ENCODE assay signal across 8 mouse cellular contexts in the genomic region with DNA sequence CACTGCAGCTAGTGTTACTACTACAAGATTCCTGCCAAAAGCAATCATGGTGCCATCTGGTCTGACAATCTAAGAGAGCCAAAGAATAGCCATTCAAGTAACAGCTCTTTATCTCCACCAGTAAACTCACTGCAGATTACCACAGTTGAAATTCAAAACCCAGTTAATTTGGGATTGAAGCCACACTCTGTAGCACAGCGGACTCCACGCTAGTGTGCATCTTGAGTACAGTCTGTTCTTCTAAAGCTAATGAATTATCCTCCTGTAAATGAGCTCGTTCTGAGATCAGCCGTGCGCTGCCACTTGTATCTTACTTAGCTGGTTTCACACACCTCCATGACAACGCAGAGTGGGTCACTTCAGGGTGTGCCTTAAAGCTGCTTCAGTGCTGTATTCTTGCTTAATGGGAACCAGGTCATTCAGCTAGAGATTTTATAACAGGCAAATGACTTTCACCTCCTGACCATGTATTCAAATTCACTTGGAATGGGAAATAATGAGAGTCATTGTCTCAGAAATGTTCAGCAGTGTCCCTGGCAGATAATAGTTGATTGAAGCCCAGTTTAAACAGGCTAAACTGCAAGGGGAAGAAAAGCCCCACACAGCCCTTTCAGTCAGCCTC.
DNase-seq lines count a peak whose midpoint lies in the region; ATAC-seq and TF ChIP-seq lines count a peak whose summit lies in the region.

No protein-coding gene starts in this region.

- no peak overlapping the region for H3K9ac ChIP-seq in hindbrain, postnatal 0 days (replicated peaks; ENCODE audit: low read length)
- no peak overlapping the region for H3K9ac ChIP-seq in midbrain, embryonic 16.5 days (ENCODE audit: low read depth, low read length)

- peak overlapping the region; percentile 21 for H3K4me2 ChIP-seq in hindbrain, postnatal 0 days (ENCODE audit: low read depth, low read length)
- no peak overlapping the region for H3K4me2 ChIP-seq in midbrain, embryonic 16.5 days (ENCODE audit: low read length)

- no peaks in the 10 kb centered on the region for H3K9me3 ChIP-seq in embryonic facial prominence, embryonic 10.5 days
- H3K9me3 ChIP-seq in hindbrain, postnatal 0 days (ENCODE audit: low read length): no peaks in the 10 kb centered on the region
- H3K9me3 ChIP-seq in midbrain, embryonic 16.5 days (replicated peaks; ENCODE audit: control insufficient read depth, low read length, poor library complexity, severe bottlenecking): no peaks in the 10 kb centered on the region

- 60% methylated on average over 6 of the region's 6 CpGs for WGBS in embryonic facial prominence, embryonic 10.5 days
- WGBS in hindbrain, postnatal 0 days: 38% methylated on average over 6 of the region's 6 CpGs
- WGBS in midbrain, embryonic 16.5 days: 37% methylated on average over 6 of the region's 6 CpGs

- TF ChIP-seq CTCF in hindbrain, postnatal 0 days (IDR thresholded peaks at IDR 0.05; ENCODE audit: low read depth): no peak

- peaks cover 11% of the 10 kb centered on the region for H3K4me1 ChIP-seq in embryonic facial prominence, embryonic 10.5 days
- H3K4me1 ChIP-seq in hindbrain, postnatal 0 days (ENCODE audit: insufficient read depth, low read length): no peaks in the 10 kb centered on the region
- peaks cover 5% of the 10 kb centered on the region; the same call in 1 of the 2 replicates for H3K4me1 ChIP-seq in midbrain, embryonic 16.5 days (ENCODE audit: control insufficient read depth, insufficient read depth, low read length)

- no peak overlapping the region for H3K4me3 ChIP-seq in embryonic facial prominence, embryonic 10.5 days
- no peak overlapping the region for H3K4me3 ChIP-seq in hindbrain, postnatal 0 days (ENCODE audit: low read length)
- H3K4me3 ChIP-seq in midbrain, embryonic 16.5 days (ENCODE audit: low read depth, low read length): no peak overlapping the region

- peak; percentile 87 for ATAC-seq in hindbrain, postnatal 0 days
- ATAC-seq in midbrain, embryonic 16.5 days: peak; percentile 84

- DNase-seq in brain, embryonic 18.5 days (ENCODE audit: low read depth, low spot score): peak; percentile 82
- DNase-seq in embryonic facial prominence, embryonic 10.5 days (ENCODE audit: low spot score): peak; percentile 12
- DNase-seq in hindbrain, postnatal 0 days (ENCODE audit: low spot score): peak; percentile 67
- DNase-seq in urinary bladder, postnatal 14 days (ENCODE audit: low spot score): no peak
- no peak for DNase-seq in spleen, postnatal 4 days (ENCODE audit: low spot score in 2 of 2)
- no peak for DNase-seq in ovary, postnatal 36 days (ENCODE audit: low spot score)
- no peak for DNase-seq in kidney, adult 11 months

- H3K27ac ChIP-seq in embryonic facial prominence, embryonic 10.5 days (replicated peaks): no peak overlapping the region
- H3K27ac ChIP-seq in hindbrain, postnatal 0 days: peak overlapping the region; percentile 34; the same call in 1 of the 2 replicates
- H3K27ac ChIP-seq in midbrain, embryonic 16.5 days (ENCODE audit: low read length): no peak overlapping the region; the same call in 1 of the 2 replicates

- no peaks in the 10 kb centered on the region for H3K27me3 ChIP-seq in embryonic facial prominence, embryonic 10.5 days (replicated peaks; ENCODE audit: low read depth, poor library complexity, severe bottlenecking)
- H3K27me3 ChIP-seq in hindbrain, postnatal 0 days (ENCODE audit: insufficient read depth, low read length): no peaks in the 10 kb centered on the region
- H3K27me3 ChIP-seq in midbrain, embryonic 16.5 days (ENCODE audit: control insufficient read depth, insufficient read depth, low read depth, low read length): no peaks in the 10 kb centered on the region

- no peaks in the 10 kb centered on the region for H3K36me3 ChIP-seq in embryonic facial prominence, embryonic 10.5 days (replicated peaks)
- no peaks in the 10 kb centered on the region for H3K36me3 ChIP-seq in hindbrain, postnatal 0 days (ENCODE audit: insufficient read depth, low read length)
- no peaks in the 10 kb centered on the region for H3K36me3 ChIP-seq in midbrain, embryonic 16.5 days (ENCODE audit: control insufficient read depth, insufficient read depth, low read length)

Comparison
In these comparisons a context has a peak if more than half of its experiments do, and no peak if none do; other contexts are left out.
1. DNase-seq: peak in brain, embryonic 18.5 days (single experiment), embryonic facial prominence, embryonic 10.5 days (single experiment) and hindbrain, postnatal 0 days (single experiment); none in urinary bladder, postnatal 14 days (single experiment), spleen, postnatal 4 days (0 of 2), ovary, postnatal 36 days (single experiment) and kidney, adult 11 months (single experiment).